Mouse (Mus musculus) erythroblast, embryonic 14.5 days (primary cell): ENCODE measurements around the gene Fat3. TPM values are rescaled to one million over a fixed set of nuclear protein-coding genes. Genes with fewer than 3 reads are reported as not detected.

ENCODE experiments used
- H3K27me3 ChIP-seq: 2 replicates; pipeline ENCODE4 v1.6.1; 2012; ENCODE audit warnings: inconsistent platforms; ENCODE audit not compliant: control insufficient read depth
- H3K36me3 ChIP-seq: 2 replicates; pipeline ENCODE4 v1.6.1; 2012; ENCODE audit warnings: mild to moderate bottlenecking, inconsistent platforms; ENCODE audit not compliant: control insufficient read depth
- H3K4me1 ChIP-seq: 2 replicates; pipeline ENCODE4 v1.6.1; 2012; ENCODE audit warnings: inconsistent platforms; ENCODE audit not compliant: control insufficient read depth
- H3K4me3 ChIP-seq: replicated peaks from 2 replicates; pipeline ENCODE3; 2012; ENCODE audit warnings: moderate library complexity, mild to moderate bottlenecking, inconsistent platforms
- H3K9me3 ChIP-seq: 2 replicates; pipeline ENCODE4 v1.6.1; 2012; ENCODE audit warnings: low read length, inconsistent platforms, mixed read lengths; ENCODE audit not compliant: control insufficient read depth
- GATA1 ChIP-seq: IDR thresholded peaks from 2 replicates; pipeline ENCODE4 v1.6.1; 2012; ENCODE audit warnings: low read length, inconsistent platforms, mixed read lengths
- TAL1 ChIP-seq: IDR thresholded peaks from 3 replicates; pipeline ENCODE4 v1.6.1; 2012; ENCODE audit warnings: low read length, inconsistent platforms, mixed read lengths
- polyA plus RNA-seq: library from polyadenylated mRNA; stranded (reverse); fragments of >175 nt; gene quantifications from 2 replicates; pipeline ENCODE4 v1.2.3, GENCODE M21; 2012

The Fat3 gene
- polyA plus RNA-seq, 1 experiment: 0.03 TPM

GRCm38 (mm10) chr9:16228919-16229318, 272.2 kb downstream of the Fat3 start:
- TF ChIP-seq TAL1 (no peak), GATA1 (no peak)
- Histone ChIP-seq H3K4me3 (no peak overlapping the region), H3K27me3 (no peaks in the 10 kb centered on the region), H3K9me3 (no peaks in the 10 kb centered on the region), H3K4me1 (peaks cover 5% of the 10 kb centered on the region), H3K36me3 (no peaks in the 10 kb centered on the region)

- Histone ChIP-seq H3K4me3 (no peak overlapping the region), H3K27me3 (no peaks in the 10 kb centered on the region), H3K4me1 (peaks cover 5% of the 10 kb centered on the region), H3K36me3 (no peaks in the 10 kb centered on the region), H3K9me3 (no peaks in the 10 kb centered on the region)
- TF ChIP-seq TAL1 (no peak), GATA1 (no peak)
Observed at GRCm38 (mm10) chr9:16227398-16227797, 273.7 kb downstream of the Fat3 start.

DNA sequence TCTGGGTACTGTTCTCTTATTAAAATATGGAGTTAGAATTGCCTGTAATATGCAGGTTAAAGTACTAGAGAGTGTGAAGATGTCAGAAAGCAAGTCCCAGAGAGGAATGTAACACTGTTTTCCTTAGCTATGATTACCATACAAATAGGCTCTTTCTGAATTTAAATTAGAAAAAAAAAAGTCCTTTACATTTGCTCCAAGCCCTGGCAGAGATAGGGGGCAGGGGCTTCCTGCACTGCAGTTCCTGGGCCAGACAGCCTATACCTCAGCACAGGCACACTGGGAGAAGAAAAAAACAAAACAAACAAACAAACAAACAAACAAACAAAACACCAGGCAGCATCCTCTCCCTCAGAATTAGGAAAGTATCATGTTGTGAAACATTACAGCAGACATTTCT, 274.5 kb downstream of the Fat3 start:
- TF ChIP-seq GATA1: no peak
- no peak for TF ChIP-seq TAL1
- H3K27me3 ChIP-seq: no peaks in the 10 kb centered on the region
- no peaks in the 10 kb centered on the region for H3K9me3 ChIP-seq
- peaks cover 5% of the 10 kb centered on the region for H3K4me1 ChIP-seq
- H3K36me3 ChIP-seq: no peaks in the 10 kb centered on the region
- no peak overlapping the region for H3K4me3 ChIP-seq

DNA sequence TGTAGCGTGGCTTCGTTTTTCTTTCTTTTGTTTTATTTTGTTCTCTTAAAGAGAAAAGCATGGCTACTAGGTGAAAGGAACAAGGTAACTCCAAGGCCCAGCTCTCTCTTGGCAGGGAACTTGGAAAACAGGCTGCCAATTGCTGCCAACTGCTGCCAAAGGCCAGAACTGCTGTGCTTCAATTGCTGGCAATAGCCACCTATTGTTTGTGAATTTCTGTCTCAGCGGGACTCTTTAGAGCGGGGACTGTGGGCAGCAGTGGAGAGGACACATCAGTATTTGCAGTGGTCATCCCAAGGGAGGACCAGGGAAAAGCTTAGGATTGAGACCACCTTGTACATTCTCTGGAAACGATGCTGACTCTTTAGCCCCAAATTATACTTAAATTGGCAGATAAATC, 279.2 kb downstream of the Fat3 start:
- H3K27me3 ChIP-seq: no peaks in the 10 kb centered on the region
- TF ChIP-seq TAL1 (no peak), GATA1 (no peak)
- H3K4me3 ChIP-seq: no peak overlapping the region
- no peaks in the 10 kb centered on the region for H3K36me3 ChIP-seq
- no peaks in the 10 kb centered on the region for H3K4me1 ChIP-seq
- H3K9me3 ChIP-seq: no peaks in the 10 kb centered on the region

GRCm38 (mm10) chr9:16216235-16216634, 284.9 kb downstream of the Fat3 start:
- H3K36me3 ChIP-seq: no peaks in the 10 kb centered on the region
- TF ChIP-seq TAL1 (no peak), GATA1 (no peak)
- peaks cover 39% of the 10 kb centered on the region for H3K4me1 ChIP-seq
- H3K9me3 ChIP-seq: no peaks in the 10 kb centered on the region
- no peaks in the 10 kb centered on the region for H3K27me3 ChIP-seq
- H3K4me3 ChIP-seq: no peak overlapping the region

- Histone ChIP-seq H3K9me3 (no peaks in the 10 kb centered on the region), H3K27me3 (no peaks in the 10 kb centered on the region), H3K4me3 (peak overlapping the region; percentile 29), H3K36me3 (no peaks in the 10 kb centered on the region), H3K4me1 (peaks cover 39% of the 10 kb centered on the region)
- TF ChIP-seq GATA1: no peak
- TF ChIP-seq TAL1: peak; percentile 23; the same call in 1 of the 3 replicates
Observed at GRCm38 (mm10) chr9:16214731-16215681, 286.1 kb downstream of the Fat3 start.

DNA sequence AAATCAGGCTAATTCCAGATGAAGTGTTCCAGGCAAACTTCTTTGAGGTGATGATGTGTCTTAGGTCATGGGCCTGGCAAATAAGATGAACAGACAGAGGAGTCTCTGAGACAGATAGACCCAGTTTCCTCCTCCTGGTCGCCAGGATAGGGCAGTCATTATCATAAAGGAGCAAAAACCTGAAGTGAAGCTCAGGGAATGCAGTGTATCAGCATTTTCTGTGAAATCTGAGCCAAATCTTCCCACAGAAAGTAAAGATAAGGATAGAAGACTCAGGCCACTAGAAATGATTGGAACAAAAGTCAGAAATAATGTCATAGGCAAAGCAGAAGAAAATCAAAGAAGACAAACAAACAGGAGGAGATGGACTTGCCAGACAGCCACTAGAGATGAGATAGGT, 287.8 kb downstream of the Fat3 start:
- Histone ChIP-seq H3K4me3 (no peak overlapping the region), H3K4me1 (peaks cover 39% of the 10 kb centered on the region), H3K36me3 (no peaks in the 10 kb centered on the region), H3K27me3 (no peaks in the 10 kb centered on the region), H3K9me3 (no peaks in the 10 kb centered on the region)
- no peak for TF ChIP-seq GATA1
- no peak for TF ChIP-seq TAL1

DNA sequence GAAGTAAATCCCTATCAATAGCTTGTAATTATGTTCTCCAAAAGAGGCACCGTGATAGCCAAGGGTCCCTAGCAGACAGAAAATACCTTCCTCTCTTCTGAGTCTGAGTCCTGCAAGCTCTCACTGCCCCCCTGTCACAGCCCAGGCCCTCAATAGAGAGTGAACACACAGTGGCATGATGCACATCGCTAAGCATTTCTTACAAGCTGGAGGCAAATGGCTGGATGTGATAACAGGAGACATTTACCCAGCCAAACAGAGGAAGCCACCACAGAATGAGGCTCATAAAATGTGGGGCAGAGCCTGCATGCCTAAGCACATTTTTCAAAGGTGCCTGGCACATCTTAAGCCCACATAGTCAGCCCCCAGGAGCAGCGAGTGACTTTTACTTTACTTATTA, 288.5 kb downstream of the Fat3 start:
- Histone ChIP-seq H3K27me3 (no peaks in the 10 kb centered on the region), H3K4me3 (no peak overlapping the region), H3K36me3 (no peaks in the 10 kb centered on the region), H3K4me1 (peaks cover 39% of the 10 kb centered on the region), H3K9me3 (no peaks in the 10 kb centered on the region)
- TF ChIP-seq GATA1 (no peak), TAL1 (no peak)

DNA sequence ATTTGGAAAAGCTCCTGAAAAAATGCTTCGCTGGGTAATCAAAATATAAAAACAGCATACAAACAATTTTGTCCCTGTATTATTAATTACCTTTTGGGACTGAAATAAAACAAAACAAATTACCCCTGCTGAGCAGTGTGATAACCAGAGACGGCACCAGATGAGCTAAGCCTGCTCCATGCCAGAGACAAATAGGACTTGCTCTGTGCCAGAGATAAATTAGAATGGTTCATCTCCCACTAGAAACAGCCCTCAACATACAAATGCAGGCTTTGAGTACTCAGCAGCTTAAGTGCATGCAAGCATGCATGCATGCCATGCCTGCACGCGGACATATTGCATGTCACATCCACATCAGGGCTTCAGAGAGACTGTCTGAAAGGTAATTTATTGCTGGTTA, 288.9 kb downstream of the Fat3 start:
- H3K4me1 ChIP-seq: peaks cover 39% of the 10 kb centered on the region
- no peaks in the 10 kb centered on the region for H3K27me3 ChIP-seq
- H3K4me3 ChIP-seq: no peak overlapping the region
- no peaks in the 10 kb centered on the region for H3K36me3 ChIP-seq
- no peak for TF ChIP-seq GATA1
- TF ChIP-seq TAL1: no peak
- H3K9me3 ChIP-seq: no peaks in the 10 kb centered on the region
